Mouse (Mus musculus) olfactory bulb, adult 2 months (tissue): ENCODE data around the gene Prss34.

Experiments used
- CTCF ChIP-seq: fragments of 200-500 bp; IDR thresholded peaks from 2 replicates; pipeline ENCODE4 v1.5.1; 2012; ENCODE audit warnings: low read depth, mild to moderate bottlenecking, low read length, moderate library complexity; ENCODE audit not compliant: insufficient read depth
- POLR2A ChIP-seq: fragments of 200-500 bp; IDR thresholded peaks from 2 replicates; pipeline ENCODE4 v1.6.1; 2012; ENCODE audit warnings: mild to moderate bottlenecking, low read depth, low read length, moderate library complexity; ENCODE audit not compliant: insufficient read depth

GRCm38 (mm10) chr17:25274571-25275346 is 23.4 kb upstream of the Prss34 start, which contains the start of gene Ube2i:
- TF ChIP-seq CTCF (no peak), POLR2A (no peak)
